Mouse (Mus musculus) lung, embryonic 14.5 days (tissue): Measurements from ENCODE around the gene Zfr. TPM values are rescaled to one million over a fixed set of nuclear protein-coding genes. Genes with fewer than 3 reads are reported as not detected.
A peak's percentile ranks its signal among the peaks of the same experiment; 100 is the strongest.
"Not testable (repeated sequence)": the region's sequence is repeated elsewhere in the genome, so short reads cannot be mapped to it uniquely, and the experiment has no call there.

ENCODE experiments used
- ATAC-seq: fragments of 200-750 bp; cut with Nextera tagmentation; 2 replicates; pipeline ENCODE4 v1.8.0; 2017; ENCODE audit warnings: mild to moderate bottlenecking, moderate TSS enrichment, moderate library complexity; ENCODE audit not compliant: insufficient read depth
- DNase-seq: peaks from one replicate; pipeline ENCODE4 v3.0.0-alpha.2; 2015
- H3K27ac ChIP-seq: fragments of 300-500 bp; sonication (generic); 2 replicates; pipeline ENCODE4 v1.5.1; 2014; ENCODE audit warnings: low read depth, mild to moderate bottlenecking, moderate library complexity
- H3K27me3 ChIP-seq: fragments of 300-500 bp; sonication (generic); 2 replicates; pipeline ENCODE4 v1.6.1; 2014; ENCODE audit warnings: low read length, control low read depth; ENCODE audit not compliant: insufficient read depth
- H3K36me3 ChIP-seq: fragments of 300-500 bp; sonication (generic); 2 replicates; pipeline ENCODE4 v1.6.1; 2014; ENCODE audit warnings: control low read depth; ENCODE audit not compliant: insufficient read depth
- H3K4me1 ChIP-seq: fragments of 300-500 bp; sonication (generic); 2 replicates; pipeline ENCODE4 v1.6.1; 2014; ENCODE audit warnings: antibody characterized with exemption, control low read depth; ENCODE audit not compliant: insufficient read depth
- H3K4me2 ChIP-seq: fragments of 300-500 bp; sonication (generic); 2 replicates; pipeline ENCODE4 v1.6.1; 2014; ENCODE audit warnings: mild to moderate bottlenecking
- H3K4me3 ChIP-seq: fragments of 300-500 bp; sonication (generic); 2 replicates; pipeline ENCODE4 v1.5.1; 2014; ENCODE audit warnings: low read depth, low read length
- H3K9ac ChIP-seq: fragments of 300-500 bp; sonication (generic); 2 replicates; pipeline ENCODE4 v1.6.1; 2014
- H3K9me3 ChIP-seq: fragments of 300-500 bp; sonication (generic); 2 replicates; pipeline ENCODE4 v1.6.1; 2016; ENCODE audit warnings: low read depth, low read length, control low read depth
- CTCF ChIP-seq: IDR thresholded peaks from 2 replicates; pipeline ENCODE4 v1.5.1; 2016; ENCODE audit warnings: antibody characterized with exemption, low read depth
- WGBS: fragments of 180-500 bp; shearing (Covaris S2); extraction: QIAGEN DNeasy Blood & Tissue Kit; methylation state at CpG from one replicate; pipeline ENCODE4 v1.1.7; 2014; 5-methylcytosine and 5-hydroxymethylcytosine counted together
- polyA plus RNA-seq: library from polyadenylated mRNA; unstranded; fragments of >200 nt; fragmentation: Nextera tagmentation; extraction: Ambion mirVana; gene quantifications from 2 replicates; pipeline ENCODE4 v1.2.1, GENCODE M21; 2014

The Zfr gene
- polyA plus RNA-seq, 1 experiment from 2014 or later: 158 TPM

DNA sequence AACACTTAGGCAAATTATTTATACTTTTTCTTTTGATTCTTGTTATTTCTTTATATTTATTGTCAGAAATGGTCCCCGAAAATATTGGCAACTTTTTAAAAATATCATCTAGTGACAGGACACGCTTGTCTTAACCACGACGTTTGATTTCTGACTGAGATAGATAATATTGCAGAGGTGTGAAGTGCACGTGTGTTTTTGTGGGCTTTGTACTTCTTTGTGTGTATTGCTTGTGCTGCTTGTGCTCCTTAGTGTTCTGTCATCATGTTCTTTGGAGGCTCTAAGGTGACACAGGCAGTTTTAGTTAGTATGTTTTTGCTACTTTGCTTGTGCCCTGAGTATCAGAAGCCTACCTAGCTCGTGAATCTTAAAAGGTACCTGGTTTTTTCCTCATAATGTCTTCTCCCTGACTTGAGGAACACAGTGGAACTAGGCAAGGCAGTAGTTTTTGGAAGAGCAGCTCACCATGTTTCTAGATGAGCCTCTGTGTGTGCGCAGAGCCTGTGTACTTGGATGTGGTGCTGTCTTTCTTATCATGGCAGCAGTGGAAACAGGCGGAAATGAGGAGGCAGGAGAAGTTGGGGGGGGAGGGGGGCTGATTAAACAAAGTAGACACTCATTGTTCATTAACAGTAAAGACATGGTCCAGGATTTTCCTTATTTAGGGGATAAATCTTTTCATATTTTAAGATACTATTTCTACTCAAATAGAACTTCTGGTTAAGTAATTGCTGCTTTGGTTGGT, 23.5 kb downstream of the Zfr start:
- no peak overlapping the region for H3K4me3 ChIP-seq
- no peak overlapping the region for H3K27ac ChIP-seq
- no peak overlapping the region for H3K9ac ChIP-seq
- 80% methylated on average over 8 of the region's 8 CpGs for WGBS
- ATAC-seq (no peak), DNase-seq (no peak)
- no peaks in the 10 kb centered on the region for H3K27me3 ChIP-seq
- TF ChIP-seq CTCF: no peak
- peaks cover 58% of the 10 kb centered on the region for H3K36me3 ChIP-seq
- no peak overlapping the region for H3K4me2 ChIP-seq
- no peaks in the 10 kb centered on the region for H3K9me3 ChIP-seq
- no peaks in the 10 kb centered on the region for H3K4me1 ChIP-seq

DNA sequence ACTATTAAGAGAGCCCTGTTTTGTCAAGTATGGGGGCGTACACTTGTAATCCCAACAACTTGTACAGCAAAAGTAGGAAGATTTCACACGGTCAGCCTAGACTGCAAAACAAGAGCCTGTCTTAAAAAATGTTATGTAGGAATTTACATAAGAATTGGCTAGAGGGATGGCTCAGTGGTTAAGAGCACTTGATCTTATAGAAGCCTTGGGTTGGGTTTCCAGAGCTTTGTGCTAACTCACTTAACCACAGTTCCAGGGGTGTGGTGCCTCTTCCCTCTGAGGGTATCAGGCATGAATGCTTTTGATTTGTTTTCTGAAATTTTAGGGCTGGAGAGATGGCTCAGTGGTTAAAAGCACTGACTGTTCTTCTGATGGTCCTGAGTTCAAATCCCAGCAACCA, 29.8 kb downstream of the Zfr start:
- H3K27me3 ChIP-seq: no peaks in the 10 kb centered on the region
- no peak for TF ChIP-seq CTCF
- H3K4me1 ChIP-seq: no peaks in the 10 kb centered on the region
- H3K4me2 ChIP-seq: no peak overlapping the region
- ATAC-seq: no peak
- WGBS: 91% methylated on average over 2 of the region's 2 CpGs
- H3K27ac ChIP-seq: no peak overlapping the region
- H3K9ac ChIP-seq: no peak overlapping the region
- peaks cover 73% of the 10 kb centered on the region for H3K36me3 ChIP-seq
- H3K9me3 ChIP-seq: no peaks in the 10 kb centered on the region
- no peak for DNase-seq
- H3K4me3 ChIP-seq: no peak overlapping the region

DNA sequence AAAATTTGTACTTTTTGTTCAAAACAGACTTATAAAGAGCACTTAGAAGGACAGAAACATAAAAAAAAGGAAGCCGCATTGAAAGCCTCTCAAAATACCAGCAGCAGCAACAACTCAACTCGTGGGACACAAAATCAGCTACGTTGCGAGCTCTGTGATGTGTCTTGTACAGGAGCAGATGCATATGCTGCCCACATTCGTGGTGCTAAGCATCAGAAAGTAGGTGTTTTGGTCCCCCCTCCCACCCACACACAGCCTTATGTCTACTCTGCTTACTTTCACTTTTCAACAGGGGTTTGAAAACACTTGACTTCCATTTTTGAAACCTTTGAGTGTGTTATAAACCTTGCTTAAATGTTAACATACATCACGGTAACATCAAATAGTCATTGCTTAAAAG, 31.9 kb downstream of the Zfr start:
- H3K4me3 ChIP-seq: no peak overlapping the region
- H3K27me3 ChIP-seq: no peaks in the 10 kb centered on the region
- H3K27ac ChIP-seq: no peak overlapping the region
- H3K4me2 ChIP-seq: no peak overlapping the region
- WGBS: 75% methylated on average over 6 of the region's 6 CpGs
- ATAC-seq (no peak), DNase-seq (no peak)
- H3K4me1 ChIP-seq: no peaks in the 10 kb centered on the region
- no peak overlapping the region for H3K9ac ChIP-seq
- TF ChIP-seq CTCF: no peak
- H3K9me3 ChIP-seq: no peaks in the 10 kb centered on the region
- peaks cover 82% of the 10 kb centered on the region for H3K36me3 ChIP-seq

DNA sequence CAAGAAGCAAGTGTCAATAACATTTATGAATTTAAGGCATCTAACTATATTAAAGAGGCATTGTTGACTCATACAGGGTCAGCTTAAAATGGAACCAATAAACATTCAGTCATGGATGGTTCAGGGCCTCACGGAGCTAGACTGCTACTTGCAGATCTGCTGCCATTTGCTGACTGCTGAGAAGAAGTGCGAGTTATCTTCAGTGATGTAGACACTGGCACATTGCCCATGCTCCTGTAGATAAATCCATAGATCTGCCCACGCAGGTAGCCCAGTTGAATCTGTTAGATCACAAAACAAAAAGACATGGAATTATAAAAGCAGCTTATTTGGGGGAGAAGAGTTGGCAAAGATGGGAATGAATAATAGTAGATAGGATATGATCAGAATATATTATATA, 36.1 kb downstream of the Zfr start:
- no peak for ATAC-seq
- Histone ChIP-seq H3K36me3 (peaks cover 90% of the 10 kb centered on the region), H3K9ac (no peak overlapping the region), H3K27me3 (no peaks in the 10 kb centered on the region), H3K9me3 (no peaks in the 10 kb centered on the region), H3K27ac (no peak overlapping the region), H3K4me2 (no peak overlapping the region), H3K4me3 (no peak overlapping the region), H3K4me1 (no peaks in the 10 kb centered on the region)
- WGBS: 81% methylated on average over 3 of the region's 3 CpGs
- TF ChIP-seq CTCF: no peak
- DNase-seq: no peak

DNA sequence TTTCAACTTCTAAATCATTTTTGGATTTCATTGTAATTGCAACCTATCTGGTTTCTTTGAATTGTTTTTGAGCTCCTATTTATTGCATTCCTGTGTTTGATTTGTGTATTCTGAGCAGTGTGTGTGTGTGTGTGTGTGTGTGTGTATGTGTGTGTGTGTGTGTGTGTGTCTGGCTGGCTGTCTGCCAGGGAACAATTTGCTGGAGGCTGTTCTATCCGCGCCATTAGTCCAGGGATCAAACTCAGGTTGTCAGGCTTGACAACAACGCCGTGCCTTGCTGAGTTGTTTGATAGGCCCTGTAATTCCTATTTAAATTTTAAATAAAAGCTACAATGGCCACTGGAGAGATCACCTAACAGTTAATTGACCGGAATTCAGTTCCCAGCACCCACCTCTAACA, 60.5 kb downstream of the Zfr start:
- H3K4me3 ChIP-seq: no peak overlapping the region
- H3K27me3 ChIP-seq: no peaks in the 10 kb centered on the region
- no peak overlapping the region for H3K27ac ChIP-seq
- H3K4me1 ChIP-seq: no peaks in the 10 kb centered on the region
- TF ChIP-seq CTCF: no peak
- H3K4me2 ChIP-seq: no peak overlapping the region
- H3K9me3 ChIP-seq: no peaks in the 10 kb centered on the region
- peaks cover 73% of the 10 kb centered on the region for H3K36me3 ChIP-seq
- H3K9ac ChIP-seq: no peak overlapping the region
- ATAC-seq (no peak), DNase-seq (no peak)
- WGBS: 80% methylated on average over 5 of the region's 5 CpGs

DNA sequence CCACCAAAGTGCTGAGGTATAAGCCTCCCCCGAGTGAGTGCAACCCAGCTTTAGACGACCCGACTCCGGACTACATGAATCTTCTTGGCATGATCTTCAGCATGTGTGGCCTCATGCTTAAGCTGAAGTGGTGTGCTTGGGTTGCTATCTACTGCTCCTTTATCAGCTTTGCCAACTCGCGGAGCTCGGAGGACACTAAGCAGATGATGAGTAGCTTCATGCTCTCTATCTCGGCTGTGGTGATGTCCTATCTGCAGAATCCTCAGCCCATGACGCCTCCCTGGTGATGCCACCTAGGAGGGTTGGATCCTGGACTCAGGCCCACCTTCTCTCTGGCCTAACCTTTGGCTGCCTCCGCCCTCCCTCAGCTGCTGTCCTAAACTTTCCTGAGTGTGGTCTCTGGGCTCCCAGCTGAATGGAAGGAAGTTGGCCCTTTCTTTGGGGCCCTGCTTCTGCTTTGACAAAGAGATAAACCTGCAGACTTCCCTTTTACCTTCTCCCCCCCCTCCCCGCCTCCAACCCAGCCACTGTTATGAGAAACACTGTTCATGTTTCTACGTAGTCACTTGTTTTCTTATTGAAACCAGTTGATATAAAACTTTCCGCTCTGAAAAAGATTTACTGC, 63.7 kb downstream of the Zfr start:
- not testable (repeated sequence) for H3K4me2 ChIP-seq, H3K9ac ChIP-seq, H3K9me3 ChIP-seq, H3K4me1 ChIP-seq, H3K27me3 ChIP-seq, H3K4me3 ChIP-seq, ATAC-seq, DNase-seq, H3K27ac ChIP-seq
- 83% methylated on average over 13 of the region's 13 CpGs for WGBS
- H3K36me3 ChIP-seq: peaks cover 64% of the 10 kb centered on the region

DNA sequence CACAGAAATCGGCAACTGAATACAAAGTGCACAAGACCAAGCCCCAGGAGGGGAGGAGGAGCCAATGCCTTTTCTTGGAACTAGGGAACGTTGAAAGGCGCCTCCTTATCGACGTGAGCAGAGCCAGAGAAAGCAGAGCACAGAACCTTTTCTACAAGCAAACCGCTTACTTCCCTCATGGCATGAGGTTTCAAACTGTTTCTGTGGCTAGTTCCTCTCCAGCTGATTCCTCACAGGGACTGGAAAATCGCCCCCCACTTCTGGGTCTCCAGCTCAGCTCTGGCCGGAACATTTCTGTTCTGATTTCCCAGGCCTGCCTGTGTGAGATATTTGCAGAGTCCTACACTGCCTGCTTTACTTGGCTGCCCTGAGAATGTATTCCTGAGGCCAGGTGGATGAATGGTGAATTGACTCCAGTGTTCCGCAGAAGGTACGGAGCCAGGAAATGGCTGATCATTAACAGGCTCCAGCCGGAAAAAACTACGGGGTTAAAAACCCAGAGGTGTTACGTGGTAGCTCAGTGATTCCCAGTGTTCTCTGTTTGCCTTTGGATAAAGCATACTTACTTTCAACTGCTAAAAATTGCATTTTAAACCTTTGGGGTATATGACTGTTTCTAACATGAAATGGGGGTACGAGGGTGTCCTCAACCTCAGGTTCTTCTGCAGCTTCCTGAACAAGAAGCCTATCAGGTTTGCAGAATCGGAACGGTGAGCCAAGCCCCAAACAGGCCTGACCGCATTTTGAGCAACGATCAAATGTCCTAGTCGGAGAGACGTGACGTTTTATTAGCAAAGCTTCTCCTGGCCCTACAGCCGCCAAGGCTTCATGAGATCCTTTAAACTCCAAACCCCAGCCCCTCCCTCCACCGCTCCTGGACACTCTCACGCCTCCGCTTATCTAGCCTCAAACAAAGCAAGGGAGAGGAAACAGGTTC, 76.5 kb downstream of the Zfr start:
- Histone ChIP-seq H3K4me3 (0 out of 2 replicates have a peak overlapping the region, but pooled peaks have one; percentile 8), H3K4me1 (peaks cover 9% of the 10 kb centered on the region), H3K36me3 (peaks cover 6% of the 10 kb centered on the region), H3K4me2 (peak overlapping the region; percentile 45), H3K27ac (peak overlapping the region; percentile 90), H3K27me3 (no peaks in the 10 kb centered on the region), H3K9me3 (no peaks in the 10 kb centered on the region), H3K9ac (peak overlapping the region; percentile 32)
- WGBS: 17% methylated on average over 25 of the region's 25 CpGs
- TF ChIP-seq CTCF: no peak
- peak; percentile 74 for DNase-seq
- ATAC-seq: peak; percentile 76
